Mouse (Mus musculus) heart, embryonic 16.5 days (tissue): Measurements from ENCODE around the gene Cwc27. TPM values are rescaled to one million over a fixed set of nuclear protein-coding genes. Genes with fewer than 3 reads are reported as not detected.

Source experiments
- ATAC-seq: fragments of 200-750 bp; cut with Nextera tagmentation; replicated peaks from 2 replicates; pipeline ENCODE4 v1.8.0; 2017; ENCODE audit warnings: moderate number of reproducible peaks; ENCODE audit not compliant: insufficient read depth, low FRiP score; ENCODE audit errors: extremely low read depth
- H3K27ac ChIP-seq: fragments of 300-500 bp; sonication (generic); 2 replicates; pipeline ENCODE4 v1.5.1; 2014; ENCODE audit warnings: mild to moderate bottlenecking, low read length, control low read depth, moderate library complexity
- H3K27me3 ChIP-seq: fragments of 300-500 bp; sonication (generic); 2 replicates; pipeline ENCODE4 v1.6.1; 2014; ENCODE audit warnings: low read length, mixed read lengths; ENCODE audit not compliant: control insufficient read depth, insufficient read depth
- H3K36me3 ChIP-seq: fragments of 300-500 bp; sonication (generic); 2 replicates; pipeline ENCODE4 v1.6.1; 2014; ENCODE audit not compliant: control insufficient read depth, insufficient read depth
- H3K4me1 ChIP-seq: fragments of 300-500 bp; sonication (generic); 2 replicates; pipeline ENCODE4 v1.6.1; 2014; ENCODE audit warnings: low read length, mixed read lengths; ENCODE audit not compliant: control insufficient read depth, insufficient read depth
- H3K4me2 ChIP-seq: fragments of 300-500 bp; sonication (generic); 2 replicates; pipeline ENCODE4 v1.6.1; 2014; ENCODE audit warnings: low read depth, mild to moderate bottlenecking, control low read depth, low read length
- H3K4me3 ChIP-seq: fragments of 300-500 bp; sonication (generic); 2 replicates; pipeline ENCODE4 v1.5.1; 2014; ENCODE audit warnings: mild to moderate bottlenecking, control low read depth, low read length
- H3K9ac ChIP-seq: fragments of 300-500 bp; sonication (generic); 2 replicates; pipeline ENCODE4 v1.6.1; 2014; ENCODE audit warnings: low read length, control low read depth
- H3K9me3 ChIP-seq: fragments of 300-500 bp; sonication (generic); replicated peaks from 2 replicates; pipeline ENCODE4 v1.6.1; 2016; ENCODE audit warnings: low read length; ENCODE audit not compliant: control insufficient read depth
- WGBS: fragments of 180-500 bp; shearing (Covaris S2); extraction: QIAGEN DNeasy Blood & Tissue Kit; methylation state at CpG from one replicate; pipeline ENCODE4 v1.1.7; 2014; 5-methylcytosine and 5-hydroxymethylcytosine counted together
- polyA plus RNA-seq: library from polyadenylated mRNA; unstranded; fragments of >200 nt; fragmentation: Nextera tagmentation; extraction: Ambion mirVana; gene quantifications from 2 replicates; pipeline ENCODE4 v1.2.1, GENCODE M21; 2015

Cwc27 gene
- polyA plus RNA-seq, 1 experiment from 2014 or later = 20.7 TPM

DNA sequence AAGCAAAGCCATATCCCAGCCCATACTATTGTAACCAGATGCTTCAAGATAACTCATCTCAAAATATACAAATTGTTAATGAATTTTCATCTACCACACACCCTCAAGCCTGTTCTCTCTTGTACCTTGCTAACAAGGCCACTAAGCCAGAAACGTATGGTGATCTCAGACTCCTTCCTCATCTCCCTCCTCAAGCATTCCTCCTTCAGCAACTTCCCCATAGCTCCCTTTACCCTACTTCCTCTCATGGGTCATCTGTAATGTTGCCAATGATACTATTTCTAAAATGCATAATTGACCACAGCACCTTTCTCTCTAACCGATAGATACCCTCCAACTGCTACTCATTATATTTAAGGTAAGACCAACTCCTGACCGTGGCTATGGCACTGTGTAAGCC lies 22.5 kb downstream of the Cwc27 start:
- 87% methylated on average over 3 of the region's 3 CpGs for WGBS
- no peak for ATAC-seq
- no peaks in the 10 kb centered on the region for H3K27me3 ChIP-seq
- H3K9me3 ChIP-seq = no peaks in the 10 kb centered on the region
- peaks cover 12% of the 10 kb centered on the region; the same call in 1 of the 2 replicates for H3K36me3 ChIP-seq
- H3K4me2 ChIP-seq = no peak overlapping the region
- H3K9ac ChIP-seq = no peak overlapping the region
- H3K27ac ChIP-seq = no peak overlapping the region
- H3K4me3 ChIP-seq = no peak overlapping the region
- H3K4me1 ChIP-seq = no peaks in the 10 kb centered on the region

DNA sequence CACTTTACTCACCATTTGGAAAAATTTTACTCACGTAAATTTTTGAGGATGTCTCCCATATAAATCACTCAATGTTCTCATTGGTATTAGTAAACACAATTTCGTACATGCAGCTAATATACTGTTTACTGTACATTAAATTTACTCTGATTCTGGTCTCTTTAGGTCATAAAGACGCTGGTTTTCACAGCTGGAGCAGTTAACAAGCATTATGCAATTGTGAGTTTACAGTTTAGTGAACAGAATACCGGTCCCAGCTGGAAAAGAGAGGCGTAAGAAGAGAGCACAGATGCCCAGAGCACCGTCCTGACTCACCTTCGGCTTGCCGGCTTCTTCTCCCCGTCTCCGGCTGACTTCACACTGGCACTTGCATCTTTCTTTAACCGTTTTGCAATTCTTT lies 24.8 kb downstream of the Cwc27 start, which contains the start of gene Srek1ip1:
Gene Srek1ip1 (plus strand): TSS at position 301 of the 400 bp plus-strand sequence.
- H3K9me3 ChIP-seq = no peaks in the 10 kb centered on the region

DNA sequence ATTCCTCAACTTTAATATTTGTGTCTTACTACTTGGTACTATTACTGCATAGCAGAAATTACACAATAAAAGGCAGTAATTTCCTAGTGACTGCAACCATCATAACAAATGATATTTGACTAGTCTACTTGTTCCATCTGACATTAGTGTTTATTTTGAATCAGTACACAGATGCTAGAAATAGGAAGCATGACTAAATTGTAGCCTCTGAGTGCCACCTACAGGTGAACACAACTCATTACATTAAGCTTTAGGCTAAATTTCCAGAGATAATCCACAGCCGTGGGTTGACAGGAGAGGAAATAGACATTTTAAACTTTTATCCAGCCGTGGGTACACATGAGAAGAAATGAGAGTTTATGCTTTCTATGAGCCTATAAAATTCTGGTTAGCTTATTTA lies 27.3 kb downstream of the Cwc27 start:
- no peak for ATAC-seq
- H3K4me3 ChIP-seq = no peak overlapping the region
- 11% methylated on average over 2 of the region's 2 CpGs for WGBS
- H3K27ac ChIP-seq = no peak overlapping the region
- no peaks in the 10 kb centered on the region for H3K4me1 ChIP-seq
- no peak overlapping the region for H3K4me2 ChIP-seq
- H3K27me3 ChIP-seq = no peaks in the 10 kb centered on the region
- H3K36me3 ChIP-seq = peaks cover 12% of the 10 kb centered on the region
- no peak overlapping the region for H3K9ac ChIP-seq
- no peaks in the 10 kb centered on the region for H3K9me3 ChIP-seq

More for the DNA sequence above, 24.8 kb downstream of the Cwc27 start, which contains the start of gene Srek1ip1:
- no peak within 1 kb of the TSS for H3K4me2 ChIP-seq
- no peak within 1 kb of the TSS for H3K4me3 ChIP-seq
- H3K27me3 ChIP-seq = no peaks in the 10 kb centered on the region
- ATAC-seq = no peak
- H3K36me3 ChIP-seq = peaks cover 9% of the 10 kb centered on the region; the same call in 1 of the 2 replicates
- no peak within 1 kb of the TSS for H3K9ac ChIP-seq
- WGBS = 89% methylated on average over 11 of the region's 11 CpGs
- H3K4me1 ChIP-seq = no peaks in the 10 kb centered on the region
- H3K27ac ChIP-seq = no peak within 1 kb of the TSS

- peaks cover 25% of the 10 kb centered on the region for H3K36me3 ChIP-seq
- no peak for ATAC-seq
- no peak overlapping the region for H3K4me3 ChIP-seq
- peaks cover 4% of the 10 kb centered on the region for H3K9me3 ChIP-seq
- H3K27ac ChIP-seq = no peak overlapping the region
- no peak overlapping the region for H3K9ac ChIP-seq
- H3K27me3 ChIP-seq = no peaks in the 10 kb centered on the region
- H3K4me1 ChIP-seq = no peaks in the 10 kb centered on the region
- whole genome bisulfite sequencing = 95% methylated on average over 4 of the region's 4 CpGs
- no peak overlapping the region for H3K4me2 ChIP-seq
These were observed 29.7 kb downstream of the Cwc27 start for GRCm38 (mm10) chr13:104787260-104787659.

DNA sequence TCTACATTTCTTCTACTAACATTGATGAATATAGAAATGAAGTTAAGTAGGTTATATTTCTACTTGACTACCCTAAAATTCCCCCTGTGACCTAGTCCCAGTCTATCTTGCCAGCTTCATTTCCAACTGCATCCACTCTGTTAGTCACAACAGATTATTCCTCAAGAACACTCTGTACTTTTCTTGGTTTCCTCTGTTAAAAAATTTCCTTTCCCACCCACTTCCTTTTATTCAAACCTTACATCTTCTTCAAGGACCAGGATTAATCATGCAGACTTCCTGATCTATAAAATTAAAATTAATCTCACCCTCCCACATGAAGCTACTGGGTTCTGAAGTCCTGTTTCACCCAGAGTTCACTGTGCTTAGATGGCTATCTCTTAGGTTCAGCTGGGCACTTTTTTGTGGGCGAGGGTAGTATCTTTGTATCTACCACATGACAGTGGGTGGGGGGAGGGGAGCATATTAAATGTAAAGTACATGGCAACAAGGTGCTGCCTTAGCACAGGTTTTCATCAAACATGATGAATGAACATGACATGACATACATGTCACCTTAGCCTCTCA lies 37.8 kb downstream of the Cwc27 start:
- Histone ChIP-seq H3K9ac (no peak overlapping the region), H3K4me2 (no peak overlapping the region), H3K9me3 (peaks cover 6% of the 10 kb centered on the region), H3K27ac (no peak overlapping the region), H3K27me3 (no peaks in the 10 kb centered on the region), H3K36me3 (peaks cover 17% of the 10 kb centered on the region), H3K4me1 (no peaks in the 10 kb centered on the region), H3K4me3 (no peak overlapping the region)
- no peak for ATAC-seq
- 49% methylated on average over 1 of the region's 1 CpGs for WGBS

DNA sequence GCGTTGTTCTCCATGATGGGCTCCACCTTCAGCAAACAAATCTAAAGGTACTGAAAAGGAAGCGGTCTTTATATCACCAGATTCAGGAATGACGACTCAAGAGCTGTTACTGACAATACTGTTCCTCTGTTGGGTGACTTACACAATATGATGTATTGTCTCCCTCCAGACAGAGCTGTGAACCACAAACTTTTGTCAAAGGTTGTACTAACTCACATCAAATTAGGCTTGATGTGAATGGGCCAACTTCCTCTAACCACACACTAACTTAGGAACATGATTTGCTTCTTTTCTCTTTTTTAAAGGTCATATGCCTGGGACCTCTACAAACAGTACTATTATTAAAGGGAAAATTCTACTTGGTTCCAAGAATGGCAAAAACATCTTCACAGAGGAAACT lies 53.7 kb downstream of the Cwc27 start:
- 75% methylated on average over 3 of the region's 3 CpGs for WGBS

GRCm38 (mm10) chr13:104762401-104762800 lies 54.5 kb downstream of the Cwc27 start:
- Histone ChIP-seq H3K4me3 (no peak overlapping the region), H3K36me3 (no peaks in the 10 kb centered on the region), H3K9ac (no peak overlapping the region), H3K27ac (no peak overlapping the region), H3K9me3 (no peaks in the 10 kb centered on the region), H3K4me2 (no peak overlapping the region), H3K27me3 (no peaks in the 10 kb centered on the region), H3K4me1 (peaks cover 5% of the 10 kb centered on the region; the same call in 1 of the 2 replicates)
- ATAC-seq = no peak
- WGBS = 93% methylated on average over 4 of the region's 4 CpGs

More for the DNA sequence above, 53.7 kb downstream of the Cwc27 start:
- Histone ChIP-seq H3K4me3 (no peak overlapping the region), H3K9me3 (no peaks in the 10 kb centered on the region), H3K4me2 (no peak overlapping the region), H3K36me3 (no peaks in the 10 kb centered on the region), H3K9ac (no peak overlapping the region), H3K27ac (no peak overlapping the region), H3K27me3 (no peaks in the 10 kb centered on the region), H3K4me1 (peaks cover 5% of the 10 kb centered on the region; the same call in 1 of the 2 replicates)
- ATAC-seq = no peak

- WGBS = 88% methylated on average over 1 of the region's 1 CpGs
- Histone ChIP-seq H3K4me1 (peaks cover 5% of the 10 kb centered on the region; the same call in 1 of the 2 replicates), H3K4me3 (no peak overlapping the region), H3K27me3 (no peaks in the 10 kb centered on the region), H3K27ac (no peak overlapping the region), H3K9ac (no peak overlapping the region), H3K9me3 (no peaks in the 10 kb centered on the region), H3K4me2 (no peak overlapping the region), H3K36me3 (no peaks in the 10 kb centered on the region)
- no peak for ATAC-seq
These were observed 57.6 kb downstream of the Cwc27 start for GRCm38 (mm10) chr13:104759381-104759780.

GRCm38 (mm10) chr13:104747032-104747431 lies 69.9 kb downstream of the Cwc27 start:
- Histone ChIP-seq H3K9ac (no peak overlapping the region), H3K4me1 (no peaks in the 10 kb centered on the region), H3K36me3 (no peaks in the 10 kb centered on the region), H3K9me3 (no peaks in the 10 kb centered on the region), H3K4me3 (no peak overlapping the region), H3K27me3 (no peaks in the 10 kb centered on the region), H3K27ac (no peak overlapping the region), H3K4me2 (no peak overlapping the region)
- no peak for ATAC-seq
